Mouse (Mus musculus) MEL (cell line): Measurements from ENCODE around the gene Has3. TPM values are rescaled to one million over a fixed set of nuclear protein-coding genes. Genes with fewer than 3 reads are reported as not detected.

ENCODE experiments used
- DNase-seq: peaks from one replicate; pipeline ENCODE4 v3.0.0; 2011; ENCODE audit warnings: low read depth, low spot score
- H3K27ac ChIP-seq: 2 replicates; pipeline ENCODE4 v1.5.1; 2012; ENCODE audit warnings: low read depth, mild to moderate bottlenecking, control low read depth, low read length, moderate library complexity; ENCODE audit not compliant: control insufficient read depth
- H3K27me3 ChIP-seq, 2 experiments: fragments of 150-350 bp in 1 of 2; sonication (generic) in 1 of 2; 2 replicates each; pipeline ENCODE4 v1.6.1; 2012; ENCODE audit warnings: low read length in 2 of 2, mild to moderate bottlenecking in 2 of 2, improper control_type of control experiment in 1 of 2, moderate library complexity in 1 of 2; ENCODE audit not compliant: insufficient read depth in 2 of 2, control insufficient read depth in 1 of 2
- H3K36me3 ChIP-seq, 2 experiments: 2 replicates each; pipeline ENCODE4 v1.6.1; 2012 to 2014; ENCODE audit warnings: low read length in 2 of 2, improper control_type of control experiment in 1 of 2, inconsistent platforms in 1 of 2, mild to moderate bottlenecking in 1 of 2; ENCODE audit not compliant: insufficient read depth in 2 of 2, control insufficient read depth in 1 of 2
- H3K4me1 ChIP-seq, 2 experiments: fragments of 150-350 bp in 1 of 2; sonication (generic) in 1 of 2; 2 replicates each; pipeline ENCODE4 v1.6.1; 2012; ENCODE audit warnings: low read length in 2 of 2, improper control_type of control experiment in 1 of 2, mild to moderate bottlenecking in 1 of 2; ENCODE audit not compliant: insufficient read depth in 2 of 2, control insufficient read depth in 1 of 2
- H3K4me3 ChIP-seq, 2 experiments: fragments of 150-350 bp in 1 of 2; sonication (generic) in 1 of 2; 2 replicates each; pipeline ENCODE4 v1.5.1; 2012; ENCODE audit warnings: low read depth in 2 of 2, low read length in 2 of 2, mild to moderate bottlenecking in 2 of 2, moderate library complexity in 2 of 2, control low read depth in 1 of 2, improper control_type of control experiment in 1 of 2; ENCODE audit not compliant: control insufficient read depth in 1 of 2, insufficient read depth in 1 of 2
- H3K79me2 ChIP-seq: 2 replicates; pipeline ENCODE4 v1.6.1; 2012; ENCODE audit warnings: mild to moderate bottlenecking, low read length, moderate library complexity; ENCODE audit not compliant: control insufficient read depth, poor library complexity, insufficient read depth
- H3K9ac ChIP-seq: 2 replicates; pipeline ENCODE4 v1.6.1; 2012; ENCODE audit warnings: low read depth, mild to moderate bottlenecking, control low read depth, low read length, moderate library complexity; ENCODE audit not compliant: control insufficient read depth, poor library complexity, severe bottlenecking
- H3K9me3 ChIP-seq: fragments of 150-350 bp; sonication (generic); replicated peaks from 2 replicates; pipeline ENCODE4 v1.6.1; 2012; ENCODE audit warnings: mild to moderate bottlenecking, low read length, improper control_type of control experiment, moderate library complexity; ENCODE audit not compliant: insufficient read depth
- BHLHE40 ChIP-seq: IDR thresholded peaks from 2 replicates; pipeline ENCODE4 v1.6.1; 2012; ENCODE audit warnings: low read depth, mild to moderate bottlenecking, inconsistent platforms, low read length, improper control_type of control experiment, borderline replicate concordance
- CHD1 ChIP-seq: IDR thresholded peaks from 2 replicates; pipeline ENCODE4 v1.6.1; 2012; ENCODE audit warnings: low read depth, mild to moderate bottlenecking, inconsistent platforms, low read length, improper control_type of control experiment
- CTCF ChIP-seq, 3 experiments: IDR thresholded peaks in 2 of 3; conservative IDR thresholded peaks in 1 of 3; 2 replicates each; pipeline ENCODE4 v1.5.1; 2011 to 2012; ENCODE audit warnings: low read length in 3 of 3, low read depth in 2 of 3, mild to moderate bottlenecking in 2 of 3, improper control_type of control experiment in 1 of 3, inconsistent platforms in 1 of 3, mixed read lengths in 1 of 3, moderate library complexity in 1 of 3; ENCODE audit not compliant: control insufficient read depth in 1 of 3, insufficient read depth in 1 of 3, poor library complexity in 1 of 3, severe bottlenecking in 1 of 3
- ELF1 ChIP-seq: IDR thresholded peaks from 2 replicates; pipeline ENCODE4 v1.6.1; 2014; ENCODE audit warnings: low read depth, mild to moderate bottlenecking, inconsistent platforms, low read length, improper control_type of control experiment, moderate library complexity
- GABPA ChIP-seq: IDR thresholded peaks from 2 replicates; pipeline ENCODE4 v1.6.1; 2012; ENCODE audit warnings: low read depth, mild to moderate bottlenecking, inconsistent platforms, low read length, improper control_type of control experiment, moderate library complexity
- GATA1 ChIP-seq: IDR thresholded peaks from 2 replicates; pipeline ENCODE4 v1.6.1; 2011; ENCODE audit warnings: low read depth, low read length, improper control_type of control experiment
- HCFC1 ChIP-seq: IDR thresholded peaks from 2 replicates; pipeline ENCODE4 v1.6.1; 2012; ENCODE audit warnings: low read depth, mild to moderate bottlenecking, inconsistent platforms, low read length, improper control_type of control experiment, moderate library complexity
- JUND ChIP-seq: IDR thresholded peaks from 2 replicates; pipeline ENCODE4 v1.6.1; 2011; ENCODE audit warnings: low read depth, mild to moderate bottlenecking, improper control_type of control experiment, low read length
- MAFK ChIP-seq: IDR thresholded peaks from 2 replicates; pipeline ENCODE4 v1.6.1; 2011; ENCODE audit warnings: low read depth, mild to moderate bottlenecking, low read length, improper control_type of control experiment, borderline replicate concordance
- MAX ChIP-seq: IDR thresholded peaks from 2 replicates; pipeline ENCODE4 v1.6.1; 2011; ENCODE audit warnings: low read length, improper control_type of control experiment
- MYB ChIP-seq: IDR thresholded peaks from 2 replicates; pipeline ENCODE4 v1.6.1; 2011; ENCODE audit warnings: mild to moderate bottlenecking, low read depth, low read length, improper control_type of control experiment
- MYC ChIP-seq: IDR thresholded peaks from 2 replicates; pipeline ENCODE4 v1.6.1; 2011; ENCODE audit warnings: low read depth, mild to moderate bottlenecking, low read length, improper control_type of control experiment, moderate library complexity
- NELFE ChIP-seq: IDR thresholded peaks from 2 replicates; pipeline ENCODE4 v1.6.1; 2011; ENCODE audit warnings: low read depth, low read length, improper control_type of control experiment
- POLR2A ChIP-seq, 2 experiments: IDR thresholded peaks; 2 replicates each; pipeline ENCODE4 v1.6.1; 2011 to 2012; ENCODE audit warnings: low read length in 2 of 2, mild to moderate bottlenecking in 2 of 2, control low read depth in 1 of 2, improper control_type of control experiment in 1 of 2, low read depth in 1 of 2, moderate library complexity in 1 of 2; ENCODE audit not compliant: control insufficient read depth in 1 of 2, insufficient read depth in 1 of 2, poor library complexity in 1 of 2
- POLR2AphosphoS2 ChIP-seq: IDR thresholded peaks from 2 replicates; pipeline ENCODE4 v1.6.1; 2011; ENCODE audit warnings: low read length, improper control_type of control experiment
- RAD21 ChIP-seq: IDR thresholded peaks from 2 replicates; pipeline ENCODE4 v1.6.1; 2011; ENCODE audit warnings: mild to moderate bottlenecking, low read depth, low read length, improper control_type of control experiment
- RCOR1 ChIP-seq: IDR thresholded peaks from 2 replicates; pipeline ENCODE4 v1.6.1; 2012; ENCODE audit warnings: low read depth, mild to moderate bottlenecking, inconsistent platforms, low read length, improper control_type of control experiment
- SIN3A ChIP-seq: IDR thresholded peaks from 2 replicates; pipeline ENCODE4 v1.6.1; 2012; ENCODE audit warnings: low read length, improper control_type of control experiment, inconsistent platforms
- SMC3 ChIP-seq: IDR thresholded peaks from 2 replicates; pipeline ENCODE4 v1.6.1; 2011; ENCODE audit warnings: low read depth, low read length, improper control_type of control experiment
- TCF12 ChIP-seq: IDR thresholded peaks from 2 replicates; pipeline ENCODE4 v1.6.1; 2014; ENCODE audit warnings: low read depth, mild to moderate bottlenecking, inconsistent platforms, low read length, improper control_type of control experiment, moderate library complexity
- USF1 ChIP-seq: IDR thresholded peaks from 2 replicates; pipeline ENCODE4 v1.6.1; 2014; ENCODE audit warnings: low read depth, mild to moderate bottlenecking, inconsistent platforms, low read length, improper control_type of control experiment, moderate library complexity
- USF2 ChIP-seq, 2 experiments: IDR thresholded peaks; 2 replicates each; pipeline ENCODE4 v1.6.1; 2011 to 2012; ENCODE audit warnings: improper control_type of control experiment in 2 of 2, low read length in 2 of 2, borderline replicate concordance in 1 of 2, inconsistent platforms in 1 of 2, low read depth in 1 of 2, mild to moderate bottlenecking in 1 of 2; ENCODE audit not compliant: insufficient read depth in 1 of 2
- ZC3H11A ChIP-seq: IDR thresholded peaks from 2 replicates; pipeline ENCODE4 v1.6.1; 2012; ENCODE audit warnings: low read depth, mild to moderate bottlenecking, inconsistent platforms, low read length, improper control_type of control experiment
- ZKSCAN1 ChIP-seq: IDR thresholded peaks from 2 replicates; pipeline ENCODE4 v1.6.1; 2012; ENCODE audit warnings: low read depth, mild to moderate bottlenecking, inconsistent platforms, low read length, improper control_type of control experiment, moderate library complexity
- ZMIZ1 ChIP-seq: IDR thresholded peaks from 2 replicates; pipeline ENCODE4 v1.6.1; 2012; ENCODE audit warnings: low read depth, mild to moderate bottlenecking, inconsistent platforms, low read length, improper control_type of control experiment, moderate library complexity
- polyA plus RNA-seq, 2 experiments: library from polyadenylated mRNA; stranded (reverse) in 1 of 2; unstranded in 1 of 2; fragments of >175 nt in 1 of 2; fragments of >200 nt in 1 of 2; gene quantifications; 2 replicates each; pipeline versions ENCODE4 v1.2.1 to v1.2.4; 2012; ENCODE audit warnings: low replicate concordance in 2 of 2, low read depth in 1 of 2; ENCODE audit not compliant: insufficient read length in 2 of 2, insufficient read depth in 1 of 2, missing spikeins in 1 of 2
- total RNA-seq: library from RNA; depleted of rRNA; stranded (reverse); fragments of 300-350 nt; gene quantifications from 2 replicates; pipeline ENCODE4 v1.2.3, GENCODE M21; 2012

Gene Has3
- total and polyA plus RNA-seq, 3 experiments, result 0.40 to 5.8 TPM; not detected in 1

DNA sequence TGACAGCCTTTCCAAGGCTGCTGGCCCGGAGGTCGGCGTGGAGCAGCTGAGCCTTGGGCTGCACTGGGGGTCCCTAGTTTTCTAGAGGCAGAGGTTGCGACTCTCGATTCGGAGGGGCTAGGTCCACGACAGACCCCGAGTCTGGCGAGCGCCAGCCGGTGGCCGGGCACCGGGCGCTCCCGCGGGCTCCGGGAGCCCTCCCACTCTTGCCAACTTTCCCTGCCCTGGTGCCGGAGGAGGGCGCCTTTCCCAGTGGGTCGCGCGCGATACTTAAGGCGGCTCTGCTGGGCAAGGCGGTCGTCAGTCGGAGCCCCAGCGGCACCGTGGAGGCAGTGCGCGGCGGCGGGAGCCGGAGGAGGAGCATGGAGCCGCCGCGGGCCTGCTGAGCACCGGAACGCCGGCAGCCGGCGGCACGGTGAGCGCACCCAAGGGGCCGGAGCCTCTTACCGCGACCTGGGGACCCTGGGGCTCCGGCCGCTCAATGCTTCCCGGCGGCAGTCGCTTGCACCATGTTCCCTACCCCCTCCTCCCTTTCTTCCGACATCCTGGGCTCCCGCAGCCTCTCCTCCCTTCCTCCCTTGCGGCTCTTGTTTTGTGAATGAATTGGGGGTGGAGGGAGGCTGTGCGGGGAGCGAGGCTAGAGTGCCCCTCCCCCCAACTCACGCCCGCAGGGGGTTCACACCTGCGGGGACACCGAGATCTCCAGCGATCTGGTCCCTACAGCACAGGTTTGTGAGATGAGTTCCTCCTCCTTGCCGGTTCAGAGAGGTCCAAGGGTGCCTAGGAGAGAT is 690 bp downstream of the Has3 start:
- Histone ChIP-seq H3K27ac (no peak overlapping the region), H3K9me3 (no peaks in the 10 kb centered on the region), H3K4me3 (no peak overlapping the region), H3K9ac (no peak overlapping the region), H3K79me2 (no peaks in the 10 kb centered on the region), H3K4me1 (no peaks in the 10 kb centered on the region), H3K27me3 (no peaks in the 10 kb centered on the region), H3K36me3 (no peaks in the 10 kb centered on the region)
- DNase-seq, result no peak
- TF ChIP-seq USF1, result no peak
- TF ChIP-seq HCFC1, result no peak
- no peak for TF ChIP-seq MAFK
- TF ChIP-seq POLR2AphosphoS2, result no peak
- no peak for TF ChIP-seq TCF12
- TF ChIP-seq SMC3, result no peak
- TF ChIP-seq SIN3A, result no peak
- no peak for TF ChIP-seq CHD1
- TF ChIP-seq JUND, result no peak
- TF ChIP-seq ZC3H11A, result no peak
- no peak for TF ChIP-seq NELFE
- no peak for TF ChIP-seq ELF1
- no peak for TF ChIP-seq USF2 (IDR thresholded peaks at IDR 0.05; ENCODE audit: borderline replicate concordance in 1 of 2, insufficient read depth in 1 of 2, low read depth in 1 of 2, low read length in 2 of 2)
- no peak for TF ChIP-seq RCOR1
- TF ChIP-seq MYC, result no peak
- no peak for TF ChIP-seq GATA1
- TF ChIP-seq RAD21, result no peak
- TF ChIP-seq ZMIZ1, result no peak
- no peak for TF ChIP-seq MYB
- TF ChIP-seq ZKSCAN1, result no peak

GRCm38 (mm10) chr8:106871328-106871926 is 1.4 kb downstream of the Has3 start:
- Histone ChIP-seq H3K4me1 (no peaks in the 10 kb centered on the region), H3K36me3 (no peaks in the 10 kb centered on the region), H3K9me3 (no peaks in the 10 kb centered on the region), H3K79me2 (no peaks in the 10 kb centered on the region), H3K4me3 (no peak overlapping the region), H3K9ac (no peak overlapping the region), H3K27me3 (no peaks in the 10 kb centered on the region), H3K27ac (no peak overlapping the region)
- TF ChIP-seq MAX, result no peak
- no peak for TF ChIP-seq SMC3
- TF ChIP-seq POLR2A (IDR thresholded peaks at IDR 0.05; ENCODE audit: control insufficient read depth in 1 of 2, insufficient read depth in 1 of 2, low read depth in 1 of 2, low read length in 2 of 2, poor library complexity in 1 of 2), result no peak
- no peak for TF ChIP-seq USF2 (IDR thresholded peaks at IDR 0.05; ENCODE audit: borderline replicate concordance in 1 of 2, insufficient read depth in 1 of 2, low read depth in 1 of 2, low read length in 2 of 2)
- no peak for TF ChIP-seq GABPA
- TF ChIP-seq ELF1, result no peak
- no peak for TF ChIP-seq MAFK
- no peak for TF ChIP-seq RAD21
- TF ChIP-seq ZKSCAN1, result no peak
- no peak for TF ChIP-seq BHLHE40
- no peak for TF ChIP-seq CTCF (IDR thresholded peaks at IDR 0.05 in 2 of 3, conservative IDR thresholded peaks at IDR 0.05 in 1 of 3; ENCODE audit: control insufficient read depth in 1 of 3, insufficient read depth in 1 of 3, low read depth in 2 of 3, low read length in 3 of 3, poor library complexity in 1 of 3, severe bottlenecking in 1 of 3)
- TF ChIP-seq NELFE, result no peak
- no peak for DNase-seq
